Mouse (Mus musculus): ENCODE measurements at regions not wholly inside any gene's neighbourhood (a gene's known extent, or its start where the extent isn't known, plus 50 kb on each side); places are given as distances from the start of the nearest gene placed in this dataset.

- H3ac ChIP-seq (ENCODE audit: control insufficient read depth, insufficient read length, low read depth), result no peak overlapping the region
- no peaks in the 10 kb centered on the region for H3K79me2 ChIP-seq (ENCODE audit: control insufficient read depth, insufficient read depth)
- no peak overlapping the region for H3K4me3 ChIP-seq (ENCODE audit: insufficient read depth, poor library complexity, severe bottlenecking)
- H3K79me3 ChIP-seq (ENCODE audit: low read depth), result no peaks in the 10 kb centered on the region
- H3K36me3 ChIP-seq (ENCODE audit: control insufficient read depth, insufficient read depth), result no peaks in the 10 kb centered on the region
- no peaks in the 10 kb centered on the region for H3K27me3 ChIP-seq (ENCODE audit: control insufficient read depth, insufficient read depth, insufficient read length)
- TF ChIP-seq MYOG (IDR thresholded peaks at IDR 0.05; ENCODE audit: control insufficient read depth, extremely low read depth, insufficient read length) (no peak), MYOD1 (IDR thresholded peaks at IDR 0.05; ENCODE audit: control insufficient read depth, insufficient read length, low read depth) (no peak), CEBPB (IDR thresholded peaks at IDR 0.05; ENCODE audit: low read depth) (no peak), CTCF (IDR thresholded peaks at IDR 0.05; ENCODE audit: control insufficient read depth, insufficient read depth, insufficient read length) (no peak), MAX (IDR thresholded peaks at IDR 0.05) (no peak), USF1 (IDR thresholded peaks at IDR 0.05; ENCODE audit: low read depth) (no peak), FOSL1 (IDR thresholded peaks at IDR 0.05; ENCODE audit: insufficient read depth, low read length, poor library complexity, severe bottlenecking) (no peak)
Observed at GRCm38 (mm10) chr9:80555531-80556067, 90.3 kb upstream of the Impg1 start.

All from C2C12 (cell line).